Mouse (Mus musculus): ENCODE measurements around the gene Spint2.

- TF ChIP-seq CTCF (IDR thresholded peaks at IDR 0.05; ENCODE audit: low read depth) (peak; percentile 88), EP300 (IDR thresholded peaks at IDR 0.05; ENCODE audit: low read depth) (no peak)
Measured at GRCm38 (mm10) chr7:29296998-29297397, 15.3 kb upstream of the Spint2 start.
